Mouse (Mus musculus): ENCODE data around the gene Rundc3a. TPM values are rescaled to one million over a fixed set of nuclear protein-coding genes. Genes with fewer than 3 reads are reported as not detected.
"Not testable (repeated sequence)": the region's sequence is repeated elsewhere in the genome, so short reads cannot be mapped to it uniquely, and the experiment has no call there.

Rundc3a gene
- polyA plus RNA-seq (2017; shearing (Covaris generic)), result 1 to 10 TPM; 1.8 to 3.2 (median 2.0) TPM

- peak; percentile 52 for ATAC-seq
Measured at GRCm38 (mm10) chr11:102393238-102393634, at the start of gene Rundc3a. TSS of gene Rundc3a (plus strand) at chr11:102393403.

GRCm38 (mm10) chr11:102344458-102344857 is 48.7 kb upstream of the Rundc3a start:
- ATAC-seq, result no peak

- no peak for ATAC-seq
Measured at GRCm38 (mm10) chr11:102346926-102347325, 46.3 kb upstream of the Rundc3a start.

GRCm38 (mm10) chr11:102347683-102348082 is 45.5 kb upstream of the Rundc3a start:
- no peak for ATAC-seq

- no peak for ATAC-seq
Measured at GRCm38 (mm10) chr11:102348101-102348585, 45.1 kb upstream of the Rundc3a start.

GRCm38 (mm10) chr11:102348771-102349170 is 44.4 kb upstream of the Rundc3a start:
- ATAC-seq, result no peak

- no peak for ATAC-seq
Measured at GRCm38 (mm10) chr11:102349189-102349954, 43.8 kb upstream of the Rundc3a start.

- ATAC-seq, result no peak
Measured at GRCm38 (mm10) chr11:102350416-102350815, 42.8 kb upstream of the Rundc3a start.

- no peak for ATAC-seq
Measured at GRCm38 (mm10) chr11:102350981-102351523, 42.2 kb upstream of the Rundc3a start.

GRCm38 (mm10) chr11:102352378-102352777 is 40.8 kb upstream of the Rundc3a start:
- ATAC-seq, result no peak

GRCm38 (mm10) chr11:102353021-102353431 is 40.2 kb upstream of the Rundc3a start:
- ATAC-seq, result no peak

- no peak for ATAC-seq
Measured at GRCm38 (mm10) chr11:102355501-102355900, 37.7 kb upstream of the Rundc3a start.

- no peak for ATAC-seq
Measured at GRCm38 (mm10) chr11:102356190-102356589, 37.0 kb upstream of the Rundc3a start.

- ATAC-seq, result no peak
Measured at GRCm38 (mm10) chr11:102356636-102357350, 36.4 kb upstream of the Rundc3a start.

GRCm38 (mm10) chr11:102358365-102358764 is 34.8 kb upstream of the Rundc3a start:
- no peak for ATAC-seq

GRCm38 (mm10) chr11:102361776-102362495 is 31.3 kb upstream of the Rundc3a start:
- ATAC-seq, result no peak

GRCm38 (mm10) chr11:102363623-102364022 is 29.6 kb upstream of the Rundc3a start:
- no peak for ATAC-seq

GRCm38 (mm10) chr11:102364570-102365371 is 28.4 kb upstream of the Rundc3a start:
- ATAC-seq, result no peak

GRCm38 (mm10) chr11:102365699-102366098 is 27.5 kb upstream of the Rundc3a start:
- no peak for ATAC-seq

GRCm38 (mm10) chr11:102366103-102366502 is 27.1 kb upstream of the Rundc3a start, which contains the start of gene Slc4a1:
TSS of gene Slc4a1 (minus strand) at chr11:102366203.
- ATAC-seq, result not testable (repeated sequence)

- no peak for ATAC-seq
Measured at GRCm38 (mm10) chr11:102367504-102368280, 25.5 kb upstream of the Rundc3a start.

Data from inflammation-experienced regulatory T-cells, adult 6 months (primary cell).